Mouse (Mus musculus) forebrain, embryonic 16.5 days (tissue): Measurements from ENCODE around the gene Gng4. TPM values are rescaled to one million over a fixed set of nuclear protein-coding genes. Genes with fewer than 3 reads are reported as not detected.

Source experiments
- polyA plus RNA-seq: library from polyadenylated mRNA; unstranded; fragments of >200 nt; fragmentation: Nextera tagmentation; extraction: Ambion mirVana; gene quantifications from 2 replicates; pipeline ENCODE4 v1.2.1, GENCODE M21; 2015

Gene Gng4
- polyA plus RNA-seq, 1 experiment from 2014 or later, result 39.5 TPM

Other genes starting within 250 kb of the Gng4 start
- gene Lyst, start 193.7 kb upstream of the Gng4 start, polyA plus RNA-seq, result 4.8 and 6.0 TPM in 2 replicates
- gene B3galnt2, start 170.4 kb downstream of the Gng4 start, polyA plus RNA-seq, result 23.4 and 25.8 TPM in 2 replicates